7 mouse cellular contexts compared by ENCODE assay signal in the genomic region with DNA sequence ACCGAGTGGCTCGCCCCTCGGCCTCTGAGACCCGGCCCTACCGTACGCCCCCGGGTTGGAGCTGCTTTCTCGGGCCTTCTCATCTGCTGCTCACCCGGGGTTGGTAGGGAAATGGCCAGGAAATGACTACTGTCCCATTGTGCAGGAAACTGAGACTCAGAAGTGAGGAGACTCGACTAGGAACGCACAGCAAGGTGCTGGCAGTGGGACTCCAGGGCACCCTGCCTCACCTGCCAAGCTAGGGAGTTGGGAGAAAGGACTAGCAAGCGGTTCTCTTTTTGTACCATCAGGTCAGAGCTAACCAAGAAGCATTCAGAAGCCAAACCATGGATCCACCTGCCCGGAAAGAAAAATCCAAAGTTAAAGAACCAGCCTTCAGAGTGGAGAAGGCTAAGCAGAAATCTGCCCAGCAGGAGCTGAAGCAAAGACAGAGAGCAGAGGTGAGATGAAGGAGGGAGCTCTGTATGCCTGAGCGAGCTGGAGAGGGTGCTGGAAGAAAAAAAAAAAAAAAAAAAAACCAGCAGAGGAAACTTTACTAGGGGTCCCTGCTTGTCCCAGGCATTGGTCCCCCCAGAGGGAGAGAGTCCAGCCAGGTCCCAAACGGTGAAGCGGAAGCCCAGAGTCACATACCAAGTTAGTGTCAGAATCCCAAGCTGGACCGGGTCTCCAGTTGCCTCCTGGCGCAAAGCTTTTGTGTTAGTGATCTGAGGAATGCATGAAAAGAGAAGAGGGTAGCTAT. TPM values are rescaled to one million over a fixed set of nuclear protein-coding genes. Genes with fewer than 3 reads are reported as not detected.
DNase-seq lines count a peak whose midpoint lies in the region; ATAC-seq lines count a peak whose summit lies in the region.

No protein-coding gene starts in this region.

- no peaks in the 10 kb centered on the region for H3K27me3 ChIP-seq in embryonic facial prominence, embryonic 14.5 days (replicated peaks; ENCODE audit: control insufficient read depth, insufficient read depth, low read length)
- H3K27me3 ChIP-seq in intestine, embryonic 16.5 days (replicated peaks; ENCODE audit: control insufficient read depth, insufficient read depth, low read length): no peaks in the 10 kb centered on the region
- H3K27me3 ChIP-seq in midbrain, embryonic 15.5 days (replicated peaks): no peaks in the 10 kb centered on the region

- no peak for ATAC-seq in embryonic facial prominence, embryonic 14.5 days (ENCODE audit: low read depth)
- ATAC-seq in intestine, embryonic 16.5 days: peak; percentile 14
- peak; percentile 7 for ATAC-seq in midbrain, embryonic 15.5 days (replicated peaks)

- peak overlapping the region; percentile 89 for H3K27ac ChIP-seq in embryonic facial prominence, embryonic 14.5 days (replicated peaks; ENCODE audit: low read depth, low read length)
- peak overlapping the region; percentile 65 for H3K27ac ChIP-seq in intestine, embryonic 16.5 days (ENCODE audit: low read length)
- H3K27ac ChIP-seq in midbrain, embryonic 15.5 days: peak overlapping the region; percentile 77

- H3K9me3 ChIP-seq in embryonic facial prominence, embryonic 14.5 days (ENCODE audit: control insufficient read depth, low read length): no peaks in the 10 kb centered on the region
- no peaks in the 10 kb centered on the region for H3K9me3 ChIP-seq in intestine, embryonic 16.5 days (ENCODE audit: control insufficient read depth, low read length)
- H3K9me3 ChIP-seq in midbrain, embryonic 15.5 days: no peaks in the 10 kb centered on the region

- peaks cover 6% of the 10 kb centered on the region for H3K4me1 ChIP-seq in embryonic facial prominence, embryonic 14.5 days (ENCODE audit: control insufficient read depth, insufficient read depth, low read length)
- peaks cover 7% of the 10 kb centered on the region; the same call in 1 of the 2 replicates for H3K4me1 ChIP-seq in intestine, embryonic 16.5 days (ENCODE audit: control insufficient read depth, insufficient read depth, low read length)
- peaks cover 21% of the 10 kb centered on the region for H3K4me1 ChIP-seq in midbrain, embryonic 15.5 days

- DNase-seq in ovary, postnatal 14 days (ENCODE audit: low spot score): peak; percentile 13
- no peak for DNase-seq in ovary, postnatal 36 days (ENCODE audit: low spot score)
- no peak for DNase-seq in embryonic facial prominence, embryonic 14.5 days (ENCODE audit: low spot score)
- no peak for DNase-seq in thymus, postnatal 0 days (ENCODE audit: low spot score)
- no peak for DNase-seq in right cerebral cortex, postnatal 36 days (ENCODE audit: low spot score in 2 of 2)

- peak overlapping the region; percentile 78 for H3K4me2 ChIP-seq in embryonic facial prominence, embryonic 14.5 days (ENCODE audit: low read depth, low read length)
- peak overlapping the region; percentile 74 for H3K4me2 ChIP-seq in intestine, embryonic 16.5 days (ENCODE audit: low read depth, low read length)
- peak overlapping the region; percentile 58 for H3K4me2 ChIP-seq in midbrain, embryonic 15.5 days

- peak overlapping the region; percentile 85 for H3K9ac ChIP-seq in embryonic facial prominence, embryonic 14.5 days (ENCODE audit: low read depth, low read length)
- peak overlapping the region; percentile 87 for H3K9ac ChIP-seq in intestine, embryonic 16.5 days (ENCODE audit: low read depth, low read length)
- H3K9ac ChIP-seq in midbrain, embryonic 15.5 days: peak overlapping the region; percentile 61

- H3K4me3 ChIP-seq in embryonic facial prominence, embryonic 14.5 days (ENCODE audit: low read depth, low read length): peak overlapping the region; percentile 82
- peak overlapping the region; percentile 85 for H3K4me3 ChIP-seq in intestine, embryonic 16.5 days (ENCODE audit: low read length)
- H3K4me3 ChIP-seq in midbrain, embryonic 15.5 days: peak overlapping the region; percentile 56

- peaks cover 30% of the 10 kb centered on the region for H3K36me3 ChIP-seq in embryonic facial prominence, embryonic 14.5 days (ENCODE audit: control insufficient read depth, insufficient read depth, low read length)
- H3K36me3 ChIP-seq in intestine, embryonic 16.5 days (ENCODE audit: control insufficient read depth, insufficient read depth, low read length): 0 out of 2 replicates have a peak, but pooled peaks cover under 1% of the 10 kb centered on the region
- peaks cover under 1% of the 10 kb centered on the region; the same call in 1 of the 2 replicates for H3K36me3 ChIP-seq in midbrain, embryonic 15.5 days (replicated peaks)

- 5% methylated on average over 18 of the region's 18 CpGs for WGBS in embryonic facial prominence, embryonic 14.5 days
- WGBS in intestine, embryonic 16.5 days: 9% methylated on average over 18 of the region's 18 CpGs
- WGBS in midbrain, embryonic 15.5 days: 4% methylated on average over 18 of the region's 18 CpGs

RNA-seq across cellular contexts. Expression of a gene that starts 0.6 kb away (rescaled TPM):
- polyA plus RNA-seq in embryonic facial prominence, embryonic 14.5 days (2014; fragmentation: Nextera tagmentation; extraction: Ambion mirVana): 243 and 256 TPM in 2 replicates
- 92.4 and 100 TPM in 2 replicates for polyA plus RNA-seq in intestine, embryonic 16.5 days (2015; fragmentation: Nextera tagmentation; extraction: Ambion mirVana)
- 237 and 238 TPM in 2 replicates for polyA plus RNA-seq in midbrain, embryonic 15.5 days (2015; fragmentation: Nextera tagmentation; extraction: Ambion mirVana)
- 136 TPM in 2 replicates for polyA plus RNA-seq in thymus, postnatal 0 days (2015; fragmentation: Nextera tagmentation; extraction: Ambion mirVana)

RNA-seq across cellular contexts. Expression of a gene that starts 5.9 kb away (rescaled TPM):
- polyA plus RNA-seq in embryonic facial prominence, embryonic 14.5 days (2014; fragmentation: Nextera tagmentation; extraction: Ambion mirVana): 2.2 and 2.6 TPM in 2 replicates
- polyA plus RNA-seq in intestine, embryonic 16.5 days (2015; fragmentation: Nextera tagmentation; extraction: Ambion mirVana): 2.4 and 4.7 TPM in 2 replicates
- polyA plus RNA-seq in midbrain, embryonic 15.5 days (2015; fragmentation: Nextera tagmentation; extraction: Ambion mirVana): 1.3 and 1.4 TPM in 2 replicates
- polyA plus RNA-seq in thymus, postnatal 0 days (2015; fragmentation: Nextera tagmentation; extraction: Ambion mirVana): 0.31 and 0.66 TPM in 2 replicates

RNA-seq across cellular contexts. Expression of a gene that starts 21.8 kb away (rescaled TPM):
- polyA plus RNA-seq in embryonic facial prominence, embryonic 14.5 days (2014; fragmentation: Nextera tagmentation; extraction: Ambion mirVana): 4.0 and 5.1 TPM in 2 replicates
- 4.3 and 5.0 TPM in 2 replicates for polyA plus RNA-seq in intestine, embryonic 16.5 days (2015; fragmentation: Nextera tagmentation; extraction: Ambion mirVana)
- 7.1 and 7.7 TPM in 2 replicates for polyA plus RNA-seq in midbrain, embryonic 15.5 days (2015; fragmentation: Nextera tagmentation; extraction: Ambion mirVana)
- 3.6 and 7.2 TPM in 2 replicates for polyA plus RNA-seq in thymus, postnatal 0 days (2015; fragmentation: Nextera tagmentation; extraction: Ambion mirVana)

RNA-seq across cellular contexts. Expression of a gene that starts 22.3 kb away (rescaled TPM):
- polyA plus RNA-seq in embryonic facial prominence, embryonic 14.5 days (2014; fragmentation: Nextera tagmentation; extraction: Ambion mirVana): 0.21 and 0.26 TPM in 2 replicates
- polyA plus RNA-seq in intestine, embryonic 16.5 days (2015; fragmentation: Nextera tagmentation; extraction: Ambion mirVana): not detected in 2 replicates
- polyA plus RNA-seq in midbrain, embryonic 15.5 days (2015; fragmentation: Nextera tagmentation; extraction: Ambion mirVana): 0.26 and 0.27 TPM in 2 replicates
- 0.12 TPM in 1 of 2 replicates, not detected in the other for polyA plus RNA-seq in thymus, postnatal 0 days (2015; fragmentation: Nextera tagmentation; extraction: Ambion mirVana)

RNA-seq across cellular contexts. Expression of a gene that starts 36.8 kb away (rescaled TPM):
- 28.1 and 31.4 TPM in 2 replicates for polyA plus RNA-seq in embryonic facial prominence, embryonic 14.5 days (2014; fragmentation: Nextera tagmentation; extraction: Ambion mirVana)
- polyA plus RNA-seq in intestine, embryonic 16.5 days (2015; fragmentation: Nextera tagmentation; extraction: Ambion mirVana): 26.3 and 27.3 TPM in 2 replicates
- polyA plus RNA-seq in midbrain, embryonic 15.5 days (2015; fragmentation: Nextera tagmentation; extraction: Ambion mirVana): 26.8 and 31.0 TPM in 2 replicates
- 21.6 and 22.2 TPM in 2 replicates for polyA plus RNA-seq in thymus, postnatal 0 days (2015; fragmentation: Nextera tagmentation; extraction: Ambion mirVana)
